Mouse (Mus musculus): ENCODE measurements around the gene Reg1.
"Not testable (repeated sequence)": the region's sequence is repeated elsewhere in the genome, so short reads cannot be mapped to it uniquely, and the experiment has no call there.

Gene Reg1

DNA sequence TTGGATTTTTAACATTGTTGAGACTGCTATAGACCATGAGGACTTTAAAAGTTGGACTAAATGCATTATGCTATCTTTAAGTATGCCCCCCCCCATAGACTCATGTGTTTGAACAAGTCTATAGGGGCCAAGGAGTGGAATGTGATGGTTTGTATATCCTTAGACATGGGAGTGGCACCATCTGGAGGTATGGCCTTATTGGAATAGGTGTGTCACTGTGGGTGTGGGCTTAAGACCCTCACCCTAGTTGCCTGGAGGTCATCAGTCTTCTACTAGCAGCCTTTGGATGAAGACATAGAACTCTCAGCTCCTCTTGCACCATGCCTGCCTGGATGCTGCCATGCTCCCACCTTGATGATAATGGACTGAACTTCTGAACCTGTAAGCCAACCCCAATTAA, at the start of gene Reg1:
TSS of gene Reg1 (plus strand) at position 301 of the 400 bp plus-strand sequence.
- DNase-seq (ENCODE audit: low spot score), result not testable (repeated sequence)

DNA sequence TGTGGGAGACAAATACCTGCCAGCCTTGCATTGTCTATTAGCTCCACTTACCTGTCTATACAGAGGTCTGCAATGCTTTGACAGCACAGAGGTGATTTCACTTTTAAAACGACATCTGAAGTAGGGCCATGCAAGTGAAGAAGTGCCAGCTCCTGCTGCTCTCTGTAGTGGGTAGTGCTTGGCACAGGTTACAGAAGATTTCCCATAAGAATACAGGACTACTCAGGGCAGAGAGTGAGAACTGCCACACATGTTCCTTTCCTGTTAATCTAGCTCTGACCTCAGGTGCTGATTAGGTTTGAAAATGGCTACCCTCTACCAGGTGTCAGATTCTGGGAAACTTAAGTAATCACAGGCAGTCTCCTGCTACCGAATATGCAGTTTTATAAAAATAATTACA, 43.7 kb upstream of the Reg1 start, which contains the start of gene Reg3d:
TSS of gene Reg3d (minus strand) at position 101 of the 400 bp plus-strand sequence.
- DNase-seq (ENCODE audit: low spot score), result no peak

DNA sequence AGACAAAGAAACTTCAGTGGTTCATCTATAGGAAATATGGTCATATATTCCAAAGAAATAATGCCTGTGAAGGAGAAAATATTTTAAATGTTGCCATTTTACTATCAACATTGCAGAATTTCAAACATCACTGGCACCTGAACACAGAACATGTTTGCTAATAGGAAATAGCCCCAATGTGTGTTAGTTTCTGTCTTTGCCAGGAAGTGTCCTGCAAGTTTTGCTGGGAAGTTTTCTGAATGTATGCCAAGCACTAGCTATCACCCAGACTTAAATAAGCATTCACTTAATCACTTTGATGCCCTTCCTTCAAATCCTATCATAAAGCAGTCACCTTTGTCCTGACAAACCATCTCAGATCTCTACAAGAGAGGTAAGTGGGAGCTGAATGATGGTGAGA, 42.1 kb upstream of the Reg1 start, which contains the start of gene Reg3a:
TSS of gene Reg3a (plus strand) at position 301 of the 400 bp plus-strand sequence.
- no peak for DNase-seq (ENCODE audit: low spot score)

DNA sequence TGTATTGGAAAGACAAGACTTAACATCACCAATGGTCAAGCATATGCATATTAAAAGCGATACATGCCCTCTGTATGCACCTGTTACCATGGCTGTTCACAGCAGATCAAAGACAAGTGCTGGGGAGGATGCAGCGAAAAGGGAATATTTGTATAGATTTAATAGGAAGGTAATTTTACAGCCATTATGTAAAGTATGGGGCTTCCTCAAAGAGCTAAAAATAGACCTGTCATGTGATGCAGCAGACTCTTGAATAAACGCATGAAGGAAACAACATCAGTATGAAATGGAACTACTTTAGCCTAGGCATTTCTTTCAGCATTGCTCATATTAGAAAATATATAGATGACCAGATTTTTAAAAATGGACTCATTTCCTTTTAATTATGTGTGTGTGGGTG, 36.9 kb upstream of the Reg1 start:
- no peak for DNase-seq (ENCODE audit: low spot score)

DNA sequence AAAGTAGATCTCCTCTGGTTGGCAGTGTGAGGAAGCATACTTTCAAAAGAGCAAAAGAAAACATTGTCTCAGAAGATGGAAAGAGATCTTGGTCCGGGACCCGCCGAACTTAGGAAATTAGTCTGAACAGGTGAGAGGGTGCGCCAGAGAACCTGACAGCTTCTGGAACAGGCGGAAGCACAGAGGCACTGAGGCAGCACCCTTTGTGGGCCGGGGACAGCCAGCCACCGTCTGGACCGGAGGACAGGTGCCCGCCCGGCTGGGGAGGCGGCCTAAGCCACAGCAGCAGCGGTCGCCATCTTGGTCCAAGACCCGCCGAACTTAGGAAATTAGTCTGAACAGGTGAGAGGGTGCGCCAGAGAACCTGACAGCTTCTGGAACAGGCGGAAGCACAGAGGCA, 27.2 kb upstream of the Reg1 start, which contains the start of gene Reg2:
TSS of gene Reg2 (plus strand) at position 301 of the 400 bp plus-strand sequence.
- not testable (repeated sequence) for DNase-seq (ENCODE audit: low spot score)

DNA sequence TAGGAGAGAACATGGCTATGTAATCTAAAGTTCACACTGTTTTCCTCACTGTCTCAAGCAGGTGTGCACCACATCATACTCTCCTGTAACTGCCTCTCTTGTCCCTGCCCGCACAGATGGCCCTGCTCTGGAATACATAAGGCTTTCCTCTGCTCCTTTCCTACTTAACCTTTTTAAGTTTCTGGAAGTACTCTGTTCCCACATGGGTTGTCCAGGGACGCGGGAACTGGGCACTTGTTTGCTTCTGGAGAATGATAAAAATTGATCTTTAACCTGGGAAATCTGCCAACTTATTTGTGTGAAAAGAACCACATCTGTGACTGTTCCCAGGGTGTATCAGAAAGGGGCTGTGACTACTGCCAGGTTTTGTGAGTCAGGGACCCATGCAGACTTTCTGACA, 3.0 kb downstream of the Reg1 start:
- no peak for DNase-seq (ENCODE audit: low spot score)

DNA sequence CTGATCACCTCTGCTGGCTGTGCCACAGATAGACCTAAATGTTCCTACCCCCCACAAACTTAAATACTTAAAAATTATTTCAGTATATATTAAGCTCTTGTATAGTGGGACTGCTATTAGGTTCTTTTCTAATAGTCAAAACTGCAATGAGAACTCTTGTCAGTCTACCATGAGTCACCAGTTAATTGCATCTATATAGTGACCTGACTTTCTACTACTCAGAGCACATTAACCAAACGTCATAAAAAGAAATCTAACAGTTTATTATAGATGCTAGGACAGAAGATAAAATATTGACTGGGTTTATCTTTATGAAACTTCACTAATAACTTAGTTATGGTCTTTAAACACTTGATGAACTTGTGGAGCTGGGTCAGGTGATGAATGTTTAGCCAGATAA, 24.7 kb downstream of the Reg1 start:
- no peak for DNase-seq (ENCODE audit: low spot score)

DNA sequence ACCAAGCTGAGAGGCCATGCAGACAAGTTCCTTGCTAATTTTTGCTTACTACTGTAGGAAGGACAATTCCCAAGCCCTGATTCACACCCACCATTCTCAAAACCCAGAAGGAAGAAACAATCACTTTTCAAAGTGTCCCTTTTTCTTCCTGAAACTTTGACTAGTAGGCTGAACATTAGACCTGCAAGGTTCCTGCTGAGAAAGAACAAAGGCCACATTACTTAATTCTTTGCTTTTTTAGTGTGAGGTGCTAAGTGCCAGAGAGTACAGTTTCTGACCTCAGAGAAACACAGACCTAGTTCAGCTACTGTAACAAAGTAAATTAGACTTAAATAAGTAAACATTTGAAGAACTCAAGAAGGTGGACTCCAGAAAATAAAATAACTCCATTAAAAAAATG, 25.9 kb downstream of the Reg1 start:
- no peak for DNase-seq (ENCODE audit: low spot score)

DNA sequence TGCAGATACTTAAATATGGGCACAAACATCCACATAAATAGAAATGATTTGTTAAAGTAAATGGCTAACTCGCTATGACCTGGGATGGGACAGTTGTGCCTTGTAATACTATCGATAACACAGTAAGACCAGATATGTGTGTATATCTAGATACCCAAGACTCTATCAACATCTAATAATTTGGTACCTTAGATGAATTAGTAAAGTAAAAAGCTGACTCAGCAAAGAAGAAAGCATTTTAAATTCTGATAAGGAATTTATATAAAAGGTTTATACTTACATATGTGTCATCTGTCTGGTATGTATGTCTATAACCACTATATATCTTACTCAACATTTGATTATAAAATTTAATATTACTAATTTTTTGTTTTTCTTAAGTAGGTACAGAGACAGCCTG, 30.3 kb downstream of the Reg1 start:
- DNase-seq (ENCODE audit: low spot score), result no peak

DNA sequence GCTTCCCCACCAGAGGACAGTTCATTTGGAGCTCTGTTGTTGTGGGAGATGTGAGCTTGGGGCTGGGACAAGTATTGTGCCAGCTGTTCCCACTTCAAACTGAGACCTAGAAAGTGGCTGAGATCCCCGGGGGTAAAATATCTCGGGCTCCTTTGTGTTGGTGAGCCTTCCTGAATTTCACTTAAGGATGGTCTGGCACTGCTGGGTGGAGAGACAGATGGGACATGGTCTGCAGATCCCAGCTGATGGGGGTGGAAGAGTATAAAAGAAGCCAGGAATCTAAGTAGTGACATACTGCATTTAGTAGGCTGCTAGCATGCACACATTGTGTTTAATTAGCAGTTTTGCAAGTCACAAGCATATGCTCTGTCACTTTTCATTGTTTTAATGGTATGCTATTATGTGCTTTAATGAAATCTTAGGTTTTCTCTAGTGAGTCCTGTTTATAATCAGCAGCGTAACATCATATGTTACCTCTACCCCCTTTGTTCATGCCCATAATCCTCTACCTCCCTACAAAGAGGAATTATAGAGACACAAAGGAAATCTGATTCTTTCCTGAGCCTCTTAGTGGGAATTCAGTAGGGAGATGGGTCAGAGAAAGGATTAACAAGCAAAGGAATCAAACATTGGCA, 37.8 kb downstream of the Reg1 start:
- DNase-seq (ENCODE audit: low spot score), result no peak

DNA sequence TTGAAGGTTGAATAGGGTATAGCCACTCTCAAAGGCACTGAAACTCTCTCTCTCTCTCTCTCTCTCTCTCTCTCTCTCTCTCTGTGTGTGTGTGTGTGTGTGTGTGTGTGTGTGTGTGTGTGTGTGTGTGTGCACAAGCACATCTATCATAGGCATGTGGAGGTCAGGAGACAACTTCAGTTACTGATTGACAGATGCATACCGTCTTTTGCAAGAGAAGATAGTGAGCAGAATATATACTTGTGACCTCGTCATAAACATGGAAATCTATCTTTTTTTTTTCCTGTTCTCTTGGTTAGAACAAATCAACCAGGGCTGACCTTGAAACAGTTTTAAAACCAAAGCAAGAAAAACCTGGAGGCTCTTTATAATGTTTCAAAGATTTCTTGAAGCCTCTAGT, 39.8 kb downstream of the Reg1 start:
- DNase-seq (ENCODE audit: low spot score), result no peak

DNA sequence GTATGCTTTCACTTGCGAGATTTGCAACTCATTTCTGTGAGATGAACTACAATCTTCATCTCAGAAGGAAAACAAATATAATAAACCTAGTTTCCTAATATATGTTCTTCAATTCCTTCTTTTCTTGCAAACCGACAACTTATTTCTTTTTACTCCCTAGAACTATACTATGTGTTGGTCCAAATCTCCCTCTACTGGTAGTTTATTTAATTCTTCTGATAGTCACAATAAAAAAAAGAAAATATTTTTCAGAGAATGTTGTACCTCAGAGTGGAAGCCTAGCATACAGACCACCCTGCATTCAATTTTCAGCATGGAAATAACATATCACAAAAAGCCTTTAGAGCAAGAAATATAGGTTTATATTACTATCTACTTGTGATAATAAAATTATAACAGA, 40.8 kb downstream of the Reg1 start:
- DNase-seq (ENCODE audit: low spot score), result no peak

DNA sequence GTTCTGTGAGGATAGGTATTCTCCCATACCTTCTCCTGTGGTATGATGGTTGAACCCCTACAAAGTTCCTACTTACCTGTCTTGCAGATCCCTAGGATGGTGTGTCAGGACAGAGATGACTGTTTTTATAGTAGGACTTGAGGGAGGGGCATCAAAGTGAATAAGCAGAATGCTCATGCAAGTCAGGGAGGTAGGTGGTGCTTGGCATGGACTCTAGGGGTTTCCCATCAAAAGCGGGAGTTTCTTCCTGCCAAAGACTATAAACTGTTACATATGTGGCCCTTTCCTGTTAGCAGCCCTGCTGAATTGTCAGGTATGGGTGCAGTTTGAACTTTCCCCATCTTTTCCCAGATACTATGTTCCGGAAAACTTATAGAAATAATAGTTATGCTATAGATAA, 46.3 kb downstream of the Reg1 start, which contains the start of gene Reg3g:
TSS of gene Reg3g (minus strand) at position 101 of the 400 bp plus-strand sequence.
- no peak for DNase-seq (ENCODE audit: low spot score)

DNA sequence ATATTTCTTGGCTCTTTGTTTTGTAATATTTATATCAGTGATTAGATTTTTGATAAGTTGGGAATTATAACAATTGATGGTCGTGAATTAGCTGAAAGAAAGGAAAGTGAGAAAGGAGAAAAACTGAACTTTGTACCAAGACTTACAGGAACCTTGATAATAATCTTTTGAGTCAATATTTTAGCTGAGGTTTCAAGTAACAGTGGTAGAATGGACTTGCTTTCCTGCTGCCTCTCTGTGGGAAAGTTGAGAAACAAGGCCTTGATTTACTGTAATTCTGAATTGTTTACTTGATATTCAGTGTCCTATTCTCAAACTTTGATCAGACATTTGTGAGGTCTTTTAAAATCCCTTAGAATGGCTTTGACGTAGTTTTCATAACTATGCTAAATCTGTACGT, 46.8 kb downstream of the Reg1 start:
- DNase-seq (ENCODE audit: low spot score), result no peak
